Mouse (Mus musculus): ENCODE results near the gene Npy4r.

The Npy4r gene

DNA sequence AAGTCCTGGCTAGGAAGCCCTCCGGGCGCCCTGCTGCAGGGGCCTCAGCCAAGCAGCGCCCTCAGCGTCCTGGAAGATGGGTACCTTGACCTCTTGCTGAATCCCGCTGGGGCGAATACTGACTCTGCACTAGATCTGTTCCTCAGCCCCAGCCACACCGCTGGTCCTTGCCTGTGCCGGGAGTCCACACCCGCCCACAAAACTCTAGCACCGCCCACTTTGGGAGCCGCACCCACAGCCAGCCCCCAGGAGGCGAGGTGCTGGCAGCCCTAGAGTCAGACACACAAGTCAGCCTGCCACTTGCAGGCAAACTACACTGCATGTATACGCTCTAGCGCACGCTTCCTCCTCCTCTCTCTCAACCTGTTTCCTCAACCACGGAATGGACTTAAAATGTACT lies at the start of gene Npy4r:
TSS of gene Npy4r (minus strand) at position 148 of the 400 bp plus-strand sequence.
- peak; percentile 72 for DNase-seq (ENCODE audit: low read depth, low spot score)

DNA sequence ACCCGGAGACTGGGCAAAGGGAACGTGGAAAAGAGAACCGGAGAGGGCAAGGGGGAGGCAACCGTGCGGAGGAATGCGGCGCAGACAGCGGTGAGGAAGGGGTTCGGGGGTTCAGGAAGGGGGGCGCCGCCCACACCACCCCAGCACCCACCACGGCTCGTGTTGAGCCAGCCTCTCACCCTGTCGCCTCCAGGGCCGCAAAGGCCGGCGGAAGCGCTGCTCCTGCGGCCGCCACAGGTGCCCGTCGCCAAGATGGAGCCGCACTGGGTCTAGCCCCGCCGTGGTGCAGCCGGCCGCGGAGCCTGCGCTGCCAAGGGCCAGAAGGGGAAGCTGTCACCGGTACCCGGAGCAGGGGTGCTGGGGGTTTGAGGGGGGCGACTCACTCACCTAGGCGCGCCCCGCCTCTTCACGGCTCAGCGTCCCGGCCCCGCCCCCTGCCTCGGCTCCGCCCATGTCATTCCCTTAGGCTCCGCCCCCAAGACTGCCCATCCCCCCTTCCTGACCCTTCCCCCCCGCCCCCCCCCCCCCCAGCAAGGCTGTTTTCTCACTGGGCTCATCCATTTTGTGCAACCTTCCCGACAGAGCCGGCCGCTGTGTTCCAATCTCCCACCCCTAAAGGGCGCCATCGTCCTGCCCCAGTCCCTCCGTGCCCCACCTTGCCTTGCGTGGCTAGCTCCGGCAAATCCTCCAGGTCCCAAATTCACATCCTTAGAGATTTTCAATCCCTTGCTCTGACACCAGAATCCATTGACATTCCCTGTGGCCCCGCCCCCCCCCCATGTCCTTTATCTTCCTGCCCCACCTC lies 49.1 kb upstream of the Npy4r start, which contains the start of gene Gprin2:
TSS of gene Gprin2 (minus strand) at position 423 of the 805 bp plus-strand sequence.
- DNase-seq (ENCODE audit: low read depth, low spot score) = peak; percentile 39

DNA sequence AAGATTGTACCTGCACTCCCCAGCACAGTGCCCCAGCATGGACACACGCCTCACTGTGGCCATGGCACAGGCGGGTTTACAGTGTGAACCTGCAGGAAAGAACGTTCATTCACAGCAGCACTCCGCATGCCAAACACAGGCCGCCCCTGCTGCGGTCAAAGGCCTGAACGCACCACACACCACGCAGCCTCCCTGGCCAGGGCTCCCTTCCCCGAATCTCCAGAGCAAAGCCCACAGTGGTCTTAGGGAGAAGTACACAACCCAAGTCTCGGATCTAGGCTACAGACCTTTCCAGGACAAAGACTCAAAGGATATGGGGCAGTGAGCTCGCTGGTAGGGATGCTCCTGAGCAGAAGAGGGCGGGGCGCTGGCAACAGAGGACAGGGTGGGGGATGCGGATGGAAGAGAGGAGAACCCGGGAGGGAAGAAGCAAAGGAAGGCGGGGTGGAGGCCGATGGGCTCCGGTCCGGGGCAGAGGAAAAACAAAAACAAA lies 48.5 kb upstream of the Npy4r start:
- DNase-seq (ENCODE audit: low read depth, low spot score) = peak; percentile 55

DNA sequence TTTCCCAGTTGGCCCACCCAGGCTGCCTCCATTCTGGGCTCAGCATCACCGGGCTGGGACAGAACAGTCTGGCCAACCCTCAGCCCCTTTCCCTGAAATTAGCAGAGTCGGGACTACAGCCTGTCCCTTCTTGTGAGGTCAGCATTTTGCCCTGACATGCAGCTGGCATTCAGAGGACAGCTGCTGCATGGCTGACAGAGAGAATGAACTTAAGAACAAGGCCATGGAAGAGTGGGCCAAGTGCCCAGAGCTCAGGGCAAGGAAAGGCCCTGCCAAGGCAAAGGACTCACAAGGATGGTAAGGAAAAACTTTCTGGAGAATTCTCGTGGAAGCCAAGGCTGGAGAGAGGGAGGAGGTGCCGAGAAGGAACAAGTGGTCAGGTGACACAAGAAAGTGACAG lies 44.4 kb upstream of the Npy4r start:
- no peak for DNase-seq (ENCODE audit: low read depth, low spot score)

DNA sequence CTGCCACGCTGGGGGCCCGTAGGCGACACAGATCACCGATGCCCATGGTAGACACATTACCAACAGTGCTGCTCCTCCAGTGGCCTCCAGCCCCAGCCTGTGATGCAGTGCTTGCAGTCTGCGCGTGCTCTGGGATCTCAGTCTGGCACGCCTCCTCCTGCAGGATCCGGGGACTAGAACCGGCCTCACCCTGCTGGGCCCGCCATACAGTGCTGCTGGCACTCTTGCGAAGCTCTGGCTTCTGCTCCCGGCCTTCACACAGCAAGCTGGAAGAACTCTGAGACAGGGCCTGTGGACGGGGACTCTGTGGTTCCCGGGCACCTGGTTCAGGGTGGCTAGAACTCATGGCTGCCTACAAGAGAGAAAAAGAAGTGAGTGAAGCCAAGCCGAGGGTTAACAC lies 43.2 kb upstream of the Npy4r start:
- no peak for DNase-seq (ENCODE audit: low read depth, low spot score)

DNA sequence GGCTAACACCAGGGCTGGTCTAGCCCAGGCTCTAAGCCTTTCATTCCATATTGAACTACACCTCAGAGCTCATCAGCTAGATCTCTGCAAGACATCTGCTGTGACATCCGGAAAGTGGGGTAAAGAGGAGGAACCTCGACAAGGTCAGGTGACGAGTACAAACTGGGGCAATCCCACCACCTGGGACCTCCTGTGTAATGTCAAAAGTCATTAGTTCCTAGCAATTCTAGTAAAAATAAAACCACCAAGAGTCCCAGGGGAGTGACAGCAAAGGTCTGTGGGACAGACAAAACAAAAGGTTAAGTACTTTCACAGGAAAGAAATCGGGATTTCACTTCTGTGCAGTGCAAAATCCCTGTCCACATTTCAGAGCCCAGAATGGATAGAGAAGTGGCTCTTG lies 41.6 kb upstream of the Npy4r start:
- no peak for DNase-seq (ENCODE audit: low read depth, low spot score)

DNA sequence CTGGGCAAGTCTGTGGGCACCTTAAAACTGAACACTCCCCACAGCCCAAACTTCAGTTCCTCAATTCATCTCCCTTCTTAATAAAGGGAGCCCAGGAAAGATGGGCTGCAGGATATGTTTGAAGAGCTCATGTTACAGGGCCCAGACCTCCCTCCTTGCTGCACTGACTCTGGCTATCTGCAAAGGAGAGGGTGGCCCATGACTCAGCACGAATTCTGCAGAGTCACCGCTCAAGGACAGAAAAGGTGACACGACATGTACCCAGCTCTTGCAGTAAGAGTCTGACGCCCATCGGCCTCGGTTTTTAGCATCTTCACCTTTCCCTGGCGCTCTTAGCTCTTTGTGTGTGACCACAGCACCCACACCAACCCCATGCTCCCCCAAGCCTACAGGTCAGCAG lies 38.1 kb upstream of the Npy4r start:
- DNase-seq (ENCODE audit: low read depth, low spot score) = peak; percentile 68

DNA sequence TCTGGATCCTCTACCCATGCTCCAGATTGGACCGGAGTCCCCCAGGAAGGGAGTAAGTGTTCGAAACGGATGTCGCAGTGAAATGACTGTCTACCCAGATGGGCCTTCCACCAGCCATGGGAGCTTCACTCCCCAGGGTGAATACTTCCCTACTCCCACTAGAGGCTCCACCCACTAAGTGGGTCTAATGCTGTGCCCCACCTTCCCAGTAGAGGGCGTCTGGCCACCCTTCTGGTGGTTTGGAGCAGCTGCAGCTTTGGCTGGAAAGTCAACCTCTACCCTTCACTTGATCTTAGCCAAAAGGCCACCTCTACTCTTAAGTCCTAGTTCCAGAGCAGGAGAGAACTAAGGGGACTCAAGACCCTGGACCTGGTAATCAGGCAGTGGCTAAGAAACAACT lies 36.3 kb upstream of the Npy4r start:
- DNase-seq (ENCODE audit: low read depth, low spot score) = peak; percentile 84

DNA sequence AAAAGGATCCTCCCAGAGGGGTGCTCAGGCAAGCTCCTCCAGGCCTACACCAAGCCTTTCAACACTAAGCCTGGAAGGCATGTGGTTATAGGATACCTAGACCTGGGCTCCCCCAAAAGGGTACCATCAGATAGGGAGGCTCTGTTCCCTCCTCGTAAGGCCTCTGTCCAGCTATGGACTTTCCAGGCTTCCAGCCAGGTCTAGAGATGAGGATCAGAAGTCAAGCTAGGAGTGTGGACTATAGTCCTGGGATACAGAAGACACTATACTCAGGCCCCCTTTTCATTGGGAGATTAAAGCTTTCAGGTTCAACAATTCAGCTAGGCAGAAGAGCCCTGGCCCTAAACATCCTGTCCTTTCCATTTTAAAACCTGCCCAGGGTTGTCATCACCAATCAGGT lies 30.8 kb upstream of the Npy4r start:
- no peak for DNase-seq (ENCODE audit: low read depth, low spot score)

DNA sequence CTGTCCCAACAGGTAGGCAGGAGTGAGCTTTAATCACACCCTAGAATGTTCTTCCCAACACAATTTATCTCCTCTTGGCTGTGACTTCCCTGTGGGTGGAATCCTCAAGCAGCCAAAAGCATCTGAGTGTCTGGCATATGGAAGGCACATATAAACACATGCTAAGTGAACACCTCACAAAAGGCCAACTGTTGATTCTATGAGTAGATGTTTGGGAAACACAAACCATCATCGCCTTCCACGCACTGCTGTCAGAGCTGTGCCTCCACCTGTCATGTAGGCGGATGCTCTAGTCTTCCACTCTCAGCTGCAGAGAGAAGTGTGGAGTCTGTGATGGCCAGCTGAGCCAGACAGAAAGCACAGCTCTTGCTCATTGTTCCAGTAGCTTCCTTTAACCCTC lies 27.1 kb upstream of the Npy4r start:
- DNase-seq (ENCODE audit: low read depth, low spot score) = no peak

DNA sequence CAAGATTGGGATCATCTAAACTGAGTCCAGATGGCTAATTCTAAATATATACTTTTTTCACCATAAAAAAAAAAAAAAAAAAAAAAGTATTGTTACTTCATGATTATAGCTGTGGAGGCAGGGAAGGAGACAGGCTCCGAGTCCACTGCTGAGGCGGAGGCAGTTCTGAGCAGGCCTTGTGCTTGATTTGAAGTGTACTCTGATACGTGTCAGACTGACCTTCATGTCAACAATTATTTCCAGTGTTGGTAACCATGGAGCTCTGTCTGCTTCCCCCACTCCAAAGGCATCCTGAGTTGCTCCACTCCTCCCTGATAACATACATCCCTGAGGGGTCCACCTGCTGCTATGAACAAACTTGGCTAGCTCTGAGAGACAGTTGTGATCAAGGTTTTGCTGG lies 18.8 kb upstream of the Npy4r start:
- no peak for DNase-seq (ENCODE audit: low read depth, low spot score)

DNA sequence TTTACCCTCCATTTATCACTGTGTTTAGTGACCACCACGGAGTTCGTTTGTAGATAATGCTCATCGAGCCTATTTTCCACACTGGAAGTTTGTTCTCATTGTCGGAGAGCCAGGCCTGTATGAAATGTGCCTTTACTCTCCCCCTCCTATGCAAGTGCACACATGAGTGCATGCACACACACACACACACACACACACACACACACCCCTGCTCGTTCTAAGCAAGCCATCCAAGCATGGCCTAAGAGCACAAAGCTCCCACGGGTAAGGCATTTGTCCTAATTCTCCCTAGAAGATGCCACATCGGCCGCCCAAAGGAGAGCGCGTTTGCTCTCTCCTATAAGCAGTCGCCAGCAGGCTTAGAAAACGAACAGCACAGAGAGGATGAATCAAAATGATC lies 3.5 kb upstream of the Npy4r start:
- DNase-seq (ENCODE audit: low read depth, low spot score) = no peak

DNA sequence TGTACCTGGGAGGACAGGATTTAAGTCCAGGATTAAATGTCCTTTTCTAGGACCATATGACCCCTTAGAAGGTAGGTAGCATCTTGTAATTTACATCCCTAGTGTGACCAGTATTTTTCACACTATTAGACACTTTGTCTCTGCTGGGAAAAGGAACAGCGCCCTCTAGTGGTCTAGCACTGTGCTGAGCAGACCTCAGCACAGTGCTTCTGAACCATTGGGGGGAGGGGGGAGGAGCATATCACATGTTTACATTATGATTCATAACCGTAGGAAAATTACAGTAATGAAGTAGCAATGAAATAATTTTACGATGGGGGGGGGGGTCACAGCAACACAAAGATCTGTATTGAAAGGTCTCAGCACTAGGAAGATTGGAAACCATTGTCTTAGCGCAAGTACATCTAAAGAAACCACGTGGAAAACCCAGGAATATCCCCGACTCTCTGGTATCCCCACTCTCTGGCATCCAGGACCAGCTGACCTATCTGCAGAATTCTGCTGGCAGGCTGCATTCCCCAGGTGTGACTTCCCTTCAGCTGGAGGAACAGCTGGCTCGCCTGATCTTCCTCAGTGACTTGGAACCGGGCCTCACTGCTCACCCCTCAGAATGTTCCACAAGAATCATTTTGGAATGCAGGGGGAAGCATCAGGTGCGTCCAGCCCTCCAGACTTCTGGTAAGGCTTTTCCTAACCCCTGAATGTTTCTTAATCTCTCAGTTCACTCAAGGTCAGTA lies 2.5 kb upstream of the Npy4r start:
- peak; percentile 45 for DNase-seq (ENCODE audit: low read depth, low spot score)

DNA sequence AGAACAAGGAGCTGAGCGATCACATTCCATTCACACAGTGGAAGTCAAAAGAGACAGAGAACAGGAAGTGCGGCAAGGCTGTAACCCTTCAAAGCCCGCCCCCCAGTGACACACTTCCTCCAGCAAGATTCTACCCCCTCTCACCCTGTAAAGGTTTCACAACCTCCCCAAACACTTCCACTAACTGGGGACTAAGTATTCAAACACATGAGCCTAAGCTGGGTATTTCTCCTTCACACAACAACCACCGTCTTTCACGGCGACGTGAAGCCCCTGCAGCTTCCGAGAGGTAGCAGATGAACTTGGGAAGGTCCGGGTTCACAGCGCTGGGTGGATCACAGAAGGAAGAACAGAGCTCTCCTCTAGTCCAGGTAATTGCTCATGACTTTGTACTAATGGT lies 9.4 kb downstream of the Npy4r start:
- DNase-seq (ENCODE audit: low read depth, low spot score) = no peak

DNA sequence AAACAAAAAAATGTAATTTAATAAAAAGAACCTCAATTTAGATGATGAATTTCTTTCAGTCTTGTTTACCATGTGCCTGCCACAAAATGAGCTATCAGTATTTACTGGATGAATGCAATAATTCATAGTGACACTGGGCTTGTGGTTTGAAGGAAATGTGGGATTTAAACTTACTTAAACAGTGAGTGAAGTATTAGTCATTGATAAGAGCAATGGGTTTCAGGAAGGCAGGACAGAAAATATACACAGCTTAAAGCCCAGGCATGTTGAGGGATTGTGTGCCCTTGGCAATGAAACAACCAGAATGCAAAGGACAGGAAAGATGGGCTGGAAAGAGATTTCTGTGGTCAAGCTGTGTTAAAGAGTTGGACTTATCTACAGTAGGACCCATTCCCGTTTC lies 10.0 kb downstream of the Npy4r start:
- no peak for DNase-seq (ENCODE audit: low read depth, low spot score)

DNA sequence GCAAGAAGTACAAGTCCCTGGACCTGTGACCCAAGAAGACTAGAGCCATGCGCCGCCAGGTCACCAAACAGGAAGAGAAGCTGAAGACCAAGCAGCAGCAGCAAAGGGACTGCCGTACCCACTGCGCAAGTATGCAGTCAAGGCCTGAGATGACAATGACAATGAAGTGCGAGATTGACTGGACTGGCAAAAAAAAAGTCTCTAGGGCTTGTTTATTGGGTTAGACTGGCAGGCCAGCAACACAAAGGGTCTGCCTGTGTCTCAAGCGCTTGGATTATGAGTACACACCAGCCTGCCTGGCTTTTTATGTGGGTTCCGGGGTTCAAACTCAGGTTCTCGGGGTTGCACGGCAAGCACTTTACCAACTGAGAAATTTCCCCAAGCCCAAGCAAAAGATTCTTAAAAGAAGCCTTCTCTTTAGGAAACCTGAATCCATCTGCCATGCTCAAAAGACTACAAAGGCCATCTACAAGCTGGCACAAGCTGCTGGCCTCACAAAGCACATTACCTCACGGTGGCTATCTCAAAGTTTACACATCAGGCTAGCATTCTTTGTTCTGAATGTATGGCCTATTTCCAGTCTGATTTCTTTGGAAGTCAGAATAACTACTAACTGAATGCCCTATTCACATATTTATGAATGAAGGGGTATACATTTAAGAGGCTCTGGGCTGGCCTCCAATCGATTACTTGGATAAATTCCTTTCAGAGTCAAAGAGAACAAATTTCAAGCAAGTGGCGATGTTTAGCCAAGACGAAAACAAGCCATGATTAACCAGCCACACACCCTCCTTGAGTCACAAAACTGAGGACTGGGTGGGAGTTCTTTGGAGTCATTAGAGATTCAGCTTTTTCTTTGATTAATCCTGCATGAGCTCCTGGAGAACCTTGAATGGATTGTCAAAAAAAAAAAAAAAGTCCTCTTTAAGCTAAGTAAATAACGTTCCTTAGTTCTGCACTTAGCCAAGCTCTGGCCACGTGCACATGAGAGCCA lies 12.3 kb downstream of the Npy4r start:
- no peak for DNase-seq (ENCODE audit: low read depth, low spot score)

DNA sequence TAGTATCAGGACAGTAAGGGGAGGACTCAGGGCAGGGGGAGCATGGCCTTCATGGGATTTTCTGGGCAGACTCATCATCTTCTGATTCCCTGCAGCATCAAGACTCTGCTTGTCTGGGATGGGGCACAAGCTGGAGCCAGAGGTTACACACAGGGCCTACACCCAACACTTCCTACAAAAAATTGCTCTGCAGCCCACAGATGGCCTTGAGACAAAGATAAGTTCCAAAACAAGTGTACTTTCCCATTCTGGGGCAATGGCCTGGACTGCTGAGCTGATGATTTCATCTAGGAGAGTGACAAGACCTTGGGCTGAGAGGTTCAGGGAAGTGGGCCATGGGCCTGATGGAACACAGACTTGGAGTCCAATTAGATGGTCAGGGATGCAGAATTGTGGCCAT lies 16.9 kb downstream of the Npy4r start:
- no peak for DNase-seq (ENCODE audit: low read depth, low spot score)

DNA sequence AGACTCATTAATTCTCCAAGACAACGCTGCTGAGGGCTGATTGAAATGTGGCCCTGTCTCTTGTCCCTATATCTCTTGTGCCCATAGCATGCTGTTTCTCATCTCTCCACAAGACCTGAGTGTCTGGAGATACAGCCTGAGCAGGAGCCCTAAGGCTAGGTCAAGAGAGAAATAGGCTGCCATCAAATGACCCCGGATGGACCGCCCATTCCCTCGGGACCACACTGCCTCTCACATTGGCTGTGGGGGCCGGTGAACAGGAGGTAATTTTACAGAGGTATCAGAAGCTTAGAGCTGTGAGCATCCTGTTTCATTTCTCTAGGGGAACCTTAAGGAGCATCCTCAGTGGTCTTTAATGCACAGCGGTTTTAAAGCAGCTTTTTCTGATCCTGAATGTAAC lies 21.1 kb downstream of the Npy4r start:
- no peak for DNase-seq (ENCODE audit: low read depth, low spot score)

DNA sequence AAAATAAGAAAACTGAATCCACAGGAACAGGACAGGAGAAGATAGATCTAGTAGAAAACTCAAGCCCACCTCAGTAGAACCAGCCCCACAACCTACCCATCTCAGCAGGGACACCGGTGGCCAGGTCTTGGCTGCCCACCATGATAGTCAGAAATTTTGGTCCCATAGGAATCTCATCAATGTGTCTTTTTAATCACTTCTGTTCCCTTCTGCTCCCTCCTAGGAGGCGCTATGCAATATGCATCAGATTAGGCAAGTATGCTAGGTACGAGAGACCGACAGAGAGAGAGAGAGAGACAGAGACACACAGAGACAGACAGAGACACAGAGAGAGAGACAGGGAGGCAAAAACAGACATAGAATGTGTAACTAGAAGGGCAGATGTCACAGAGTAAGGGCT lies 30.6 kb downstream of the Npy4r start:
- no peak for DNase-seq (ENCODE audit: low read depth, low spot score)

DNA sequence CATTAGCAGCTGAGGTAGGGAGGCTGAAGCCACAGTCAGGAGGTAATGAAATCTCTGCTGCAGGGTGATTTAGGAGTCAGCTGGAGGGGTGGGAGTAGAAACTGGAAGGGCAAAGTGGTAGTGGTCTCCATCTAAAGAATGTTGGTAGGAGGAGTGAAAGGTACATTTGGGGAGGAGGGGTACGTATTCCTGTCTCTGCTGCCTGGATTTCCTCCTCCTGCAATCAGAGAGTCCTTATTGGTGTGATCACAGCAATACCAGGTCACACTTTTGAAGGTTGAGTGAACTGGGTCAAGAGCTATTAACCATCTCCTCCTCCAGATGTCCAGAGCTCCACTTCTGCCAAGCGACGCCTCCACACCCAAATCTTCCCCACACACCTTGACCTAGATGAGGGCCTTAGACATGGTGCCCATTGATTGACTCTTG lies 31.4 kb downstream of the Npy4r start:
- no peak for DNase-seq (ENCODE audit: low read depth, low spot score)

DNA sequence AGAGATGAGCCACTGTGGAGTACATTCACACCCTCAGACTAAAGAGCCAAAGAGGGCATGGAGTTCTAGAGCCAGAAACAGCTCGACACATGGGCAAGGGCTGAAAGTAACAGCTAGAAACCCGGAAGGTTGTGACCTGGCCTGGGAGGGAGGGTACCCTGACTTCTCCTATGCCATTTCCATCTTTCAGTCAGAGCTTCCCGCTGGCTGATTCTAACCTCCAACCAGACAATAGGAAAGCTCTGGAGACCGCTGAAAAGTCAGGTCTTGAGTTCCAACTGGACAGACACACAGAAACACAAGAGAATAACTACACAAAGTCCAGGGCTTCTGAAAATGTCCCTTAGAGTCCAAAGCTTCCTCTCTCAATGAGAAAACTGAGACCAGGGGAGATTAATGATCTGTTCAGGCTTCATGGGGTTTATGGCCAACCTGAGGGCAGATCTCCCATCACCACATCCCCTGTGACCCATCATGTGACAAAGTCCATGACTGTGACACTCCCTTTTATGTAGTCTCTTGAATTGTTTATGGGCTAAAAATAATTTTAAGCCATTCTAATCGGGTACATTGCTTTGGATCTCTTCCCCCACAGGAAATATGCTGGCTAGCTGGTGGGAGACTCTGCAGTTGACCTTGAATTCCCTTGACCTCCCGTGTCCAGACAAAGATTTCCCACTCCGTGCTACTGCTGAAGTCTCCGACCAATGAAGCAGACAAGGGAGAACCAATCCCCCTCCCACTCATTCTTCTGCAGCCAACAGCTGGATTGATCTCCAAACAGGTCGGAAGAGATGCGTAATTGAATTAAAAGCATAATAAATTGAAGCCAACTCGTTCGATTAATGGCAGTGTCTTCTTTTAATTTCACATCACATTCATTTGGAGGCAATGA lies 32.0 kb downstream of the Npy4r start:
- DNase-seq (ENCODE audit: low read depth, low spot score) = no peak

Measured in ES-CJ7 (cell line).